Mouse (Mus musculus) hindbrain, embryonic 11.5 days (tissue): Measurements from ENCODE around the gene Olfr26. TPM values are rescaled to one million over a fixed set of nuclear protein-coding genes. Genes with fewer than 3 reads are reported as not detected.
"Not testable (repeated sequence)": the region's sequence is repeated elsewhere in the genome, so short reads cannot be mapped to it uniquely, and the experiment has no call there.

Experiments
- ATAC-seq: fragments of 200-750 bp; cut with Nextera tagmentation; 2 replicates; pipeline ENCODE4 v1.8.0; 2017; ENCODE audit warnings: mild to moderate bottlenecking, moderate TSS enrichment, moderate library complexity; ENCODE audit not compliant: low FRiP score
- DNase-seq: peaks from one replicate; pipeline ENCODE4 v3.0.0-alpha.2; 2015; ENCODE audit warnings: low spot score
- H3K27ac ChIP-seq: fragments of 300-500 bp; sonication (generic); 2 replicates; pipeline ENCODE4 v1.5.1; 2014; ENCODE audit warnings: mild to moderate bottlenecking, low read depth, low read length
- H3K27me3 ChIP-seq: fragments of 300-500 bp; sonication (generic); 2 replicates; pipeline ENCODE4 v1.6.1; 2014; ENCODE audit warnings: mild to moderate bottlenecking, low read length, moderate library complexity, mixed read lengths; ENCODE audit not compliant: control insufficient read depth, insufficient read depth
- H3K36me3 ChIP-seq: fragments of 300-500 bp; sonication (generic); 2 replicates; pipeline ENCODE4 v1.6.1; 2014; ENCODE audit warnings: mild to moderate bottlenecking, low read length, moderate library complexity, mixed read lengths; ENCODE audit not compliant: control insufficient read depth, insufficient read depth
- H3K4me1 ChIP-seq: fragments of 300-500 bp; sonication (generic); replicated peaks from 2 replicates; pipeline ENCODE4 v1.6.1; 2014; ENCODE audit warnings: low read length, mixed read lengths; ENCODE audit not compliant: control insufficient read depth, insufficient read depth
- H3K4me2 ChIP-seq: fragments of 300-500 bp; sonication (generic); replicated peaks from 2 replicates; pipeline ENCODE4 v1.6.1; 2014; ENCODE audit warnings: mild to moderate bottlenecking, low read depth, low read length
- H3K4me3 ChIP-seq: fragments of 300-500 bp; sonication (generic); 2 replicates; pipeline ENCODE4 v1.5.1; 2014; ENCODE audit warnings: low read depth, low read length
- H3K9ac ChIP-seq: fragments of 300-500 bp; sonication (generic); 2 replicates; pipeline ENCODE4 v1.6.1; 2014; ENCODE audit warnings: low read depth, low read length
- H3K9me3 ChIP-seq: fragments of 300-500 bp; sonication (generic); 2 replicates; pipeline ENCODE4 v1.6.1; 2016; ENCODE audit warnings: low read length; ENCODE audit not compliant: control insufficient read depth
- WGBS: fragments of 180-500 bp; shearing (Covaris S2); extraction: QIAGEN DNeasy Blood & Tissue Kit; methylation state at CpG from one replicate; pipeline ENCODE4 v1.1.7; 2014; 5-methylcytosine and 5-hydroxymethylcytosine counted together
- polyA plus RNA-seq: library from polyadenylated mRNA; unstranded; fragments of >200 nt; fragmentation: Nextera tagmentation; extraction: Ambion mirVana; gene quantifications from 2 replicates; pipeline ENCODE4 v1.2.1, GENCODE M21; 2014

Olfr26 gene
- not detected in 2 replicates for polyA plus RNA-seq

DNA sequence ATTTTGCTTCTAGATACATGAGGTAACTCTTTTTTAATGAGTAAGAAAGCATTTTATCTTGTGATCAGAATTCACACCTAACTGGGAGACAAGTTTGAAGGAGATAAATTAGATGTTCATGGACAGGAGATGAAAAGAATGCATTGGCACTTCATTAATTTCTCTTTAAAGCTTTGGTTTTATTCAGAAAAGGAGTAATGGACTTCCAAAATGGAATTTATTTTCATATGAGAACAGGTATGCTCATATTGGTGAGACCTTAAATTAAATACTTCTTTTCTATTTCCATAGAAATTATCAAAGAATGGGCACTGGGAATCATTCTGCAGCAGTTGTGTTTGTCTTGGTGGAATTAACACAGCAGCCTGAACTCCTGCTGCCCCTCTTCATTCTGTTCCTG is at the start of gene Olfr26:
TSS of gene Olfr26 (plus strand) at position 301 of the 400 bp plus-strand sequence.
- ATAC-seq (no peak), DNase-seq (no peak)
- Histone ChIP-seq H3K27ac (no peak within 1 kb of the TSS), H3K9me3 (no peaks in the 10 kb centered on the region), H3K4me1 (no peaks in the 10 kb centered on the region), H3K4me3 (no peak within 1 kb of the TSS), H3K36me3 (no peaks in the 10 kb centered on the region), H3K9ac (no peak within 1 kb of the TSS), H3K27me3 (no peaks in the 10 kb centered on the region), H3K4me2 (no peak within 1 kb of the TSS)

DNA sequence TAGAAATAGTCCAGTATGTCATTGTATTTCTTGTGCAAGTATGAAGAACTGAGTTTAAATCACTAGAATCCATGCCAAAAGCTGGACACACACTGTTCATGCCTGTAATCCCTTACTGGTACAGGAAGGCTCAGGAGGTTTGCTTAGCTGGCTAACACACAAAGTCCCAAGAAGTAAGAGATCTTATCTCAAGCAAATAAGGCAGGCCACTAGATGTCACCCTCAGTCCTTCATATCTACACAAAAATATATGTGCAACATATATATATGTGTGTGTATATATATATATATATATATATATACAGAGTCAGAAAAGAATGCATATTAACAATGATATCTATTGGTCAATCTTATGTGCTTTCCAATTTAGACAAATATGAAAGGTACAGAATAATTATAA is 49.2 kb upstream of the Olfr26 start:
- no peak overlapping the region for H3K4me3 ChIP-seq
- ATAC-seq (no peak), DNase-seq (no peak)
- no peaks in the 10 kb centered on the region for H3K4me1 ChIP-seq
- no peak overlapping the region for H3K27ac ChIP-seq
- H3K9me3 ChIP-seq, result no peaks in the 10 kb centered on the region
- no peak overlapping the region for H3K4me2 ChIP-seq
- no peak overlapping the region for H3K9ac ChIP-seq
- H3K27me3 ChIP-seq, result no peaks in the 10 kb centered on the region
- H3K36me3 ChIP-seq, result no peaks in the 10 kb centered on the region

DNA sequence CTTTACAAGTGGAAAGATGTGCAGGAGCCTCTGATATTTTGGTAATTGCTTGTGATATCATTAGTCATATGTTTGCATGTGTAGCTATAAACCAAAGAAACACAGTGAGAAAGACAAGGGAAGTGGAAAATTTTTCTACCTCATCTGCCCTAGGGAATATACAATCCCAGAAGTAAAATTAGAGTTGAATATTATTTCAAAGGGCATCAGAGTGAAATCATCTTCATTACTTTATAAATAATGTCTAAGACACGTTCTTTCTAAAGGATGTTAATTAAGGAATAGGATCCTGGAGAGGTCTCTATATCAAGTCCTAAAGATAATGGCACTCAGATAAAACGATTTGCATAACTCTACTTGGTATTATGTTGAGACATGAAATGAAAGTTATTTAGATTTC is 40.5 kb upstream of the Olfr26 start, which contains the start of gene Olfr922:
TSS of gene Olfr922 (plus strand) at position 301 of the 400 bp plus-strand sequence.
- no peak for DNase-seq
- H3K9me3 ChIP-seq, result no peaks in the 10 kb centered on the region

DNA sequence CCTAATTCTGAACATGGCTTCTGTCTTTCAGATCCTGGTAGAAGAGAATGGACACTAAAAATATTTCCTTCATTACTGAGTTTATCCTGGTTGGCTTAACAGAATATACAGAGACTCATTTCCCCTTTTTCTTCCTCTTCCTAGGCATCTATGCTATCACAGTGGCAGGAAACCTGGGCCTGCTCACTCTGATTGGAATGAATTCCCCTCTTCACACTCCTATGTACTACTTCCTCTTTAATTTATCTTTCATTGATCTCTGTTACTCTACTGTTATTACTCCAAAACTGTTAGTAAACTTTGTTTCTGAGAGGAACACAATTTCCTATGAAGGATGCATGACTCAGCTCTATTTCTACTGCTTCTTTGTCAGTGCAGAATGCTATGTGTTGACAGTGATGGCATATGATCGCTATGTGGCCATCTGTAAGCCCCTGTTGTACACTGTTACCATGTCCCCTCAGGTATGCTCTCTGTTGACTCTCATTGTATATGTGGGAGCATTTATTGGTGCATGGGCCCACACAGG is 39.3 kb upstream of the Olfr26 start:
- no peaks in the 10 kb centered on the region for H3K36me3 ChIP-seq
- no peak for DNase-seq
- no peak overlapping the region for H3K4me3 ChIP-seq
- H3K4me1 ChIP-seq, result no peaks in the 10 kb centered on the region
- no peaks in the 10 kb centered on the region for H3K9me3 ChIP-seq
- ATAC-seq, result no peak
- H3K27me3 ChIP-seq, result no peaks in the 10 kb centered on the region
- no peak overlapping the region for H3K27ac ChIP-seq
- H3K4me2 ChIP-seq, result no peak overlapping the region
- 90% methylated on average over 1 of the region's 1 CpGs for WGBS
- no peak overlapping the region for H3K9ac ChIP-seq

More for the DNA sequence above, 40.5 kb upstream of the Olfr26 start, which contains the start of gene Olfr922:
- no peak within 1 kb of the TSS for H3K4me3 ChIP-seq
- no peak within 1 kb of the TSS for H3K27ac ChIP-seq
- no peaks in the 10 kb centered on the region for H3K27me3 ChIP-seq
- WGBS, result 70% methylated on average over 2 of the region's 2 CpGs
- H3K9ac ChIP-seq, result no peak within 1 kb of the TSS
- ATAC-seq, result no peak
- H3K4me2 ChIP-seq, result no peak within 1 kb of the TSS
- no peaks in the 10 kb centered on the region for H3K4me1 ChIP-seq
- H3K36me3 ChIP-seq, result no peaks in the 10 kb centered on the region

DNA sequence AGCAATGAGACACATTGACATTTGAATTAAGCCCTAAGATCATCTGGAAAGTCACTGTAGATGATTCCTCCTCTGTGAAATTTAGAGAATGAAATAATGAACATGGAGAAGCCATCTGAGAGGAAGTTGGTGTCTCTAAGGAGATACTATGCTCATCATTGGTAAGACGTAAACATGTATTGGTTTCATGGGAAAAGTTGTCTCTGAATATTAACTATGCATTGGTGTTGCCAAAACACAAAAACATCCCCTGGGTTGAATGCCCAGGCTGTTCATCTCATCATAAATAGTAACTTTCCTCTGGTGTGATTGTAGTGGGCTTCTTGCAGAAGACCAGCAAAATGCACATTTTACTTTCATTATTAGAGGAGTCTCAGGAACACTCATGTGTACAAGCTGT is 28.6 kb upstream of the Olfr26 start, which contains the start of gene Olfr923:
TSS of gene Olfr923 (plus strand) at position 301 of the 400 bp plus-strand sequence.
- H3K27ac ChIP-seq, result no peak within 1 kb of the TSS
- ATAC-seq (no peak), DNase-seq (no peak)
- H3K9me3 ChIP-seq, result no peaks in the 10 kb centered on the region
- no peak within 1 kb of the TSS for H3K9ac ChIP-seq
- WGBS, result 90% methylated on average over 1 of the region's 1 CpGs
- no peaks in the 10 kb centered on the region for H3K36me3 ChIP-seq
- no peaks in the 10 kb centered on the region for H3K4me1 ChIP-seq
- no peak within 1 kb of the TSS for H3K4me2 ChIP-seq
- H3K27me3 ChIP-seq, result no peaks in the 10 kb centered on the region
- no peak within 1 kb of the TSS for H3K4me3 ChIP-seq

DNA sequence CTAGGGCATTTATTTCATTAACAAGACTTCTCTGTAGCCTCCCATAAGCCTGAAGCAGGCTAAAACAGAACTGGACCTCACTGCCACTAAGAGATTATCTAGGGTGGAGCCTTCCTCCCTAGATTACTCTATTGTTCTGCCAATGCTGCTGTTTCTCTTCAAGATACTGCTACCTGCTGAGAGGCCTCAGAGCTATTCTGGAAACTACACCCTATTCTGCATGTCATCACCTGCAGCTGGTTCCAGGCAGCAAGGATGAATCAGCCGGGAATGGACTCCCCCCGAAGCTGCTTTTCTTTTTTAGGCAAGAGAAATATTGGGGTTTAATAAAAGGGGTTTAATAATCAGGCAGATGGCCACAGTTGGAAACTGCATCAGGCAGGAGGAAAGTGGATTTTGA is 21.8 kb upstream of the Olfr26 start:
- H3K36me3 ChIP-seq, result no peaks in the 10 kb centered on the region
- H3K4me3 ChIP-seq, result no peak overlapping the region
- H3K4me1 ChIP-seq, result no peaks in the 10 kb centered on the region
- ATAC-seq, result no peak
- H3K27me3 ChIP-seq, result no peaks in the 10 kb centered on the region
- H3K27ac ChIP-seq, result no peak overlapping the region
- no peak for DNase-seq
- 86% methylated on average over 2 of the region's 2 CpGs for WGBS
- no peak overlapping the region for H3K4me2 ChIP-seq
- no peak overlapping the region for H3K9ac ChIP-seq
- no peaks in the 10 kb centered on the region for H3K9me3 ChIP-seq

DNA sequence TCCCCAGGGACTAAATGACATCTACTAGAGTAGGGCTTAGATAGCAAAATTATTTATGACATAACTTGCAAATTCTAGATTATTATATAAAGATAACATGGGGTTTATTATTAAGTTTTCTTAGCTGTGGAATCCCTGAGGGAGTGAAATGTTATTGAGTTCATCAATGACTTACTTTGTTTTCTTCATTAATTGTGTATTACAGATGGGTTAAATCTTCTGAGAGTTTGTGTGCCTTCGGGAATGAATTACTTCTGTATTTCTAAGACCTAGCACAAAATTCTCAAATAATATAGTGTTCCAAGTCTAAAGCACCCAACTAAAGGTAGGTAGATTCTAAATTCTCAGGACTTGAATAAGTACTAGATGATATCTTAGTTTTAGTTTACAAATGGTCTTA is 10.7 kb upstream of the Olfr26 start, which contains the start of gene Olfr924:
TSS of gene Olfr924 (plus strand) at position 301 of the 400 bp plus-strand sequence.
- 89% methylated on average over 1 of the region's 1 CpGs for WGBS
- no peak for DNase-seq
- no peak within 1 kb of the TSS for H3K4me2 ChIP-seq
- H3K9ac ChIP-seq, result no peak within 1 kb of the TSS
- H3K4me3 ChIP-seq, result no peak within 1 kb of the TSS
- no peak within 1 kb of the TSS for H3K27ac ChIP-seq
- H3K36me3 ChIP-seq, result no peaks in the 10 kb centered on the region
- no peaks in the 10 kb centered on the region for H3K4me1 ChIP-seq
- no peaks in the 10 kb centered on the region for H3K27me3 ChIP-seq
- H3K9me3 ChIP-seq, result no peaks in the 10 kb centered on the region
- ATAC-seq, result no peak

DNA sequence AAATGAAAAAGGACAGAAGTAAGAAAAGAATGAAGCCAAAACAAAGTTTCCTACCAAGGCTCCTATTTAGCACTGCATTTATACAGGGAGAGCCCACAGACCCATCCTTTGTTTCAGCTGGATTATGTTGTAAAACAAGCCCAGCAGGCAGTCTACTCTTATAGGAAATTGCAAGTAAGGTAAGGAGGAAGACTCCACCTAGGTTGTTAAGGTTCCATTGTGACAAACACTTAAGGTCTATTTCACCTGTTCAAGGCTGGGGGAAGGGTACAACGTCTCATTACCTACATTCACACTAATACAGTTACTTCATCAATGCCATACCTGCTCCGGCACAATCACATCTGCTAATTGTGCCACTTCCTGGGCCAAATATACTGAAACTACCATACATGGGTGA is 20.0 kb downstream of the Olfr26 start:
- not testable (repeated sequence) for H3K36me3 ChIP-seq, H3K4me1 ChIP-seq, H3K9ac ChIP-seq, H3K9me3 ChIP-seq, H3K4me2 ChIP-seq, H3K27me3 ChIP-seq, ATAC-seq, H3K27ac ChIP-seq, DNase-seq, H3K4me3 ChIP-seq
- 56% methylated on average over 2 of the region's 2 CpGs for WGBS

DNA sequence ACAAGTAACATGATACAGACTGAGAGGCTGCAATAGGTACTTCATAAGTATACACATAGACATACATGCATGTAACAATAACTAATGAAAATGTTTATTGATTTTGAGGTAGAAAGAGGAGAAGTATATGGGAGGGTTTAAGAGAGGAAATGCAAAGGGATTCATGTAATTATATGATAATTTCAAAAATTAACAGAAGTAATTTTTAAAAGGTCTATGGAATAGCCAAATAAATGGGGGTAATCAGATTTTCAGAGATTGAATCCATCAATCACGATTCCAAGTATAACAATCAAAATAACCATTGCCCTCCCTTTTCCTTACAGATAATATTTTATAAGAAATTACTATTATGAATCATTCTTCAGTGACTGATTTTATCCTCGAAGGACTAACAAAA is 22.0 kb downstream of the Olfr26 start, which contains the start of gene Olfr926:
TSS of gene Olfr926 (plus strand) at position 301 of the 400 bp plus-strand sequence.
- 86% methylated on average over 2 of the region's 2 CpGs for WGBS

More for the DNA sequence above, 22.0 kb downstream of the Olfr26 start, which contains the start of gene Olfr926:
- DNase-seq, result no peak
- Histone ChIP-seq H3K36me3 (no peaks in the 10 kb centered on the region), H3K4me3 (no peak within 1 kb of the TSS), H3K9ac (no peak within 1 kb of the TSS), H3K4me1 (no peaks in the 10 kb centered on the region), H3K27ac (no peak within 1 kb of the TSS), H3K27me3 (no peaks in the 10 kb centered on the region), H3K9me3 (no peaks in the 10 kb centered on the region), H3K4me2 (no peak within 1 kb of the TSS)
- ATAC-seq, result no peak
